Mouse (Mus musculus) heart, embryonic 13.5 days (tissue): Measurements from ENCODE around the gene Rassf10. TPM values are rescaled to one million over a fixed set of nuclear protein-coding genes. Genes with fewer than 3 reads are reported as not detected.
A peak's percentile ranks its signal among the peaks of the same experiment; 100 is the strongest.
"Not testable (repeated sequence)": the region's sequence is repeated elsewhere in the genome, so short reads cannot be mapped to it uniquely, and the experiment has no call there.

Experiments used
- ATAC-seq: fragments of 200-750 bp; cut with Nextera tagmentation; 2 replicates; pipeline ENCODE4 v1.8.0; 2017; ENCODE audit warnings: moderate TSS enrichment; ENCODE audit not compliant: insufficient number of reproducible peaks, low FRiP score, low TSS enrichment; ENCODE audit errors: extremely low read depth
- H3K27ac ChIP-seq: fragments of 300-500 bp; sonication (generic); replicated peaks from 2 replicates; pipeline ENCODE4 v1.5.1; 2015; ENCODE audit warnings: moderate library complexity, mild to moderate bottlenecking, inconsistent platforms
- H3K27me3 ChIP-seq: fragments of 300-500 bp; sonication (generic); replicated peaks from 2 replicates; pipeline ENCODE4 v1.6.1; 2015; ENCODE audit warnings: mild to moderate bottlenecking, inconsistent platforms
- H3K36me3 ChIP-seq: fragments of 300-500 bp; sonication (generic); 2 replicates; pipeline ENCODE4 v1.6.1; 2015; ENCODE audit warnings: mild to moderate bottlenecking, inconsistent platforms
- H3K4me1 ChIP-seq: fragments of 300-500 bp; sonication (generic); 2 replicates; pipeline ENCODE4 v1.6.1; 2015; ENCODE audit warnings: inconsistent platforms
- H3K4me2 ChIP-seq: fragments of 300-500 bp; sonication (generic); 2 replicates; pipeline ENCODE4 v1.6.1; 2015; ENCODE audit warnings: inconsistent platforms, mild to moderate bottlenecking, moderate library complexity
- H3K4me3 ChIP-seq: fragments of 300-500 bp; sonication (generic); 2 replicates; pipeline ENCODE4 v1.5.1; 2015; ENCODE audit warnings: moderate library complexity, mild to moderate bottlenecking, inconsistent platforms
- H3K9ac ChIP-seq: fragments of 300-500 bp; sonication (generic); 2 replicates; pipeline ENCODE4 v1.6.1; 2015; ENCODE audit warnings: inconsistent platforms, mild to moderate bottlenecking, moderate library complexity
- H3K9me3 ChIP-seq: fragments of 300-500 bp; sonication (generic); 2 replicates; pipeline ENCODE4 v1.6.1; 2016; ENCODE audit warnings: inconsistent platforms
- WGBS: fragments of 180-500 bp; shearing (Covaris S2); methylation state at CpG from one replicate; pipeline ENCODE4 v1.1.7; 2015; ENCODE audit warnings: mixed read lengths; 5-methylcytosine and 5-hydroxymethylcytosine counted together
- polyA plus RNA-seq: library from polyadenylated mRNA; unstranded; fragments of >200 nt; fragmentation: Nextera tagmentation; extraction: Ambion mirVana; gene quantifications from 2 replicates; pipeline ENCODE4 v1.2.1, GENCODE M21; 2015

The Rassf10 gene
- polyA plus RNA-seq, 1 experiment from 2014 or later, result 3.7 TPM

DNA sequence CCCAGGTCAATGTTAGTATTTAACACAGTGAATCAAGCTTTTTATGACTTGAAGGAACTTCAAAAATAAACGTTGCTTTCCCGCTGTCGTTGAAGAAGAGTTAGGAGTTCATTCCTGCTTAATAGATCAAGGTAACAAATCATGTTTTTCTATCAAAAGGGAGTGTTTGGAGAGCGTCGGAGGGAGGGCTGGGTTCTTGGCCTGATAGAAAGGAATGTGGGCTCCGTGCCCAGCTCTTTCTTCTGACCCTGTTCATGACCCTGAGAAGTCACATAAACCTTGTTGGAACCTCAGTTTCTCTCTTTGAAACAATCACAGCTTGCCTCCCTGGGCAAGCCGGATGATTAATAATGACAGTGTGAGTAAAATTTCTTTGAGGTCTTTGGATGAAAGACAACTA is 23.1 kb upstream of the Rassf10 start:
- Histone ChIP-seq H3K27ac (no peak overlapping the region), H3K4me2 (no peak overlapping the region), H3K36me3 (no peaks in the 10 kb centered on the region), H3K27me3 (0 out of 2 replicates have a peak, but pooled peaks cover 2% of the 10 kb centered on the region), H3K4me1 (peaks cover 11% of the 10 kb centered on the region), H3K9me3 (no peaks in the 10 kb centered on the region), H3K9ac (no peak overlapping the region), H3K4me3 (no peak overlapping the region)
- whole genome bisulfite sequencing, result 26% methylated on average over 7 of the region's 7 CpGs
- no peak for ATAC-seq

DNA sequence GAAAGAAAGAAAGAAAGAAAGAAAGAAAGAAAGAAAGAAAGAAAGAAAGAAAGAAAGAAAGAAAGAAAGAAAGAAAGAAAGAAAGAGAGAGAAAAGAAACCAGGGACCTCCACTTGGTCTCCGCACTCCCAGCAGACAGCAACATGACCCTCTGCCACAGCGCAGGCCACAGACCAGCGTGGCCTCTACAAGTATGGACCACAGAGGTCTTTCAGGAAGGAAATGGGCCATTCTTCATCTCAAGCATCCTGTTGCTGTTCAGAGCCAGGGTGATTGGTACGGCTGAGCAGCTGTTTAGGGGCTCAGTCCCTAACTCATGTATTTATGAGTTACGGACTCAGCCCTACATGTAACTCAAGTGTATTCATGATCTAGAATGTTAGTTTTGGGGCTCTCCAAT is 17.9 kb upstream of the Rassf10 start:
- not testable (repeated sequence) for ATAC-seq, H3K27ac ChIP-seq, H3K4me1 ChIP-seq

DNA sequence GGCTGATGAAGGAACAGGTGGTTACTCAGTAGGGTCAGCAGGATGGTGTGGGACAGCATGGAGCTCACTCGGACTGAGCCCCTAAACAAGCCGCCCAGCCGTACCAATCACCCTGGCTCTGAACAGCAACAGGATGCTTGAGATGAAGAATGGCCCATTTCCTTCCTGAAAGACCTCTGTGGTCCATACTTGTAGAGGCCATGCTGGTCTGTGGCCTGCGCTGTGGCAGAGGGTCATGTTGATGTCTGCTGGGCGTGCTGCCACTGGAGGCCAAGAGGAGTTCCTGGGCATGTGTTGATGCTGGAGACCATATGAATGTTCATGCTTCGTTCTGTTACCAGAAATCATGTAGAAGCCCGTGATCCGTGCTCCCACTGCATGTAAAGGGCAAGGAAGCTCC is 16.7 kb upstream of the Rassf10 start:
- no peak for ATAC-seq
- Histone ChIP-seq H3K9me3 (no peaks in the 10 kb centered on the region), H3K36me3 (no peaks in the 10 kb centered on the region), H3K4me2 (no peak overlapping the region), H3K27me3 (0 out of 2 replicates have a peak, but pooled peaks cover 6% of the 10 kb centered on the region), H3K27ac (no peak overlapping the region), H3K9ac (no peak overlapping the region), H3K4me1 (no peaks in the 10 kb centered on the region), H3K4me3 (no peak overlapping the region)
- WGBS, result 84% methylated on average over 8 of the region's 8 CpGs

More for the DNA sequence above, 17.9 kb upstream of the Rassf10 start:
- 72% methylated on average over 5 of the region's 5 CpGs for WGBS
- H3K9me3 ChIP-seq, H3K9ac ChIP-seq, H3K27me3 ChIP-seq, H3K4me2 ChIP-seq, H3K36me3 ChIP-seq, H3K4me3 ChIP-seq: not testable (repeated sequence)

DNA sequence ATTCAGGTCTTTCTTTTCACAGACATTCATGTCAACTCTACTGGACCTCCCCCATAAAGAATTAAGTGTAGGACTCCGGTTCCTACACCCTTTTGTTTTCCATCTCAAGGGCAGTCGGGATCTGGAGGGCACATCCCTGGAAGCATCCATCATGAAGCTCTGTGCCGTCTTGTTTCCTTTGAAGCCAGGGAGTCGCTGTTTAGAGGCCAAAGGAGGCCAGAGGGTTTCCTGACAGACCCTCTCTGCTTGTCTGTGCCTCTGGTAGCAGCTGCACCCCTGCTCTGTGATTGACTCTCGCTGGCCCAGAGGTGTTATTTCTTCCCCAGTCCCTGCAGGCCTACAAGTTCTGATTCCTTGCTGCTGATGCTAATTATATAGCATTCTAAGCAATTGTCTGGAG is 14.8 kb upstream of the Rassf10 start:
- no peaks in the 10 kb centered on the region for H3K4me1 ChIP-seq
- 0 out of 2 replicates have a peak, but pooled peaks cover 4% of the 10 kb centered on the region for H3K27me3 ChIP-seq
- no peak overlapping the region for H3K4me2 ChIP-seq
- 37% methylated on average over 5 of the region's 5 CpGs for WGBS
- H3K9me3 ChIP-seq, result no peaks in the 10 kb centered on the region
- no peak overlapping the region for H3K9ac ChIP-seq
- H3K4me3 ChIP-seq, result no peak overlapping the region
- H3K36me3 ChIP-seq, result no peaks in the 10 kb centered on the region
- no peak overlapping the region for H3K27ac ChIP-seq
- no peak for ATAC-seq

DNA sequence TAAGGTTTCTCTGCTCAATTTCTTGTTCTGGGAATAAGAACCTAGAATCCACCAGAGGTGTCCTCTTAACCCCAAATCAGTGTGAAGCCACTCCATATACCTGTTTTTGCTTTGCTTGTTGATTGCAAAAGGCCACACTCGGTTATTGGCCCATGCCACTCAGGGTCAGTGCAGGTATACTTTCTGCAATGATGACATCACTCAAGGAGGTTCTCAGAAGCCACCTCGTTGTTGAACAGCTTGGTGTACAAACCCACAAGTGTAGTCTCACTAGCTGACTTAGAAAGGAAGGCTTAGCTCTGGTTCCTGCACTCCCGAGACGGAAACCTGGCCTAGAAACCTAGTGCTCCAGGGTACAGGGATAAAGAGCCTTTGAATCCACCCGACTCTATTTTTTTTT is 11.2 kb upstream of the Rassf10 start:
- Histone ChIP-seq H3K9ac (no peak overlapping the region), H3K27ac (no peak overlapping the region), H3K4me3 (no peak overlapping the region), H3K9me3 (no peaks in the 10 kb centered on the region), H3K4me2 (no peak overlapping the region), H3K36me3 (no peaks in the 10 kb centered on the region), H3K27me3 (peaks cover 4% of the 10 kb centered on the region; the same call in 1 of the 2 replicates), H3K4me1 (no peaks in the 10 kb centered on the region)
- 73% methylated on average over 5 of the region's 5 CpGs for WGBS
- no peak for ATAC-seq

DNA sequence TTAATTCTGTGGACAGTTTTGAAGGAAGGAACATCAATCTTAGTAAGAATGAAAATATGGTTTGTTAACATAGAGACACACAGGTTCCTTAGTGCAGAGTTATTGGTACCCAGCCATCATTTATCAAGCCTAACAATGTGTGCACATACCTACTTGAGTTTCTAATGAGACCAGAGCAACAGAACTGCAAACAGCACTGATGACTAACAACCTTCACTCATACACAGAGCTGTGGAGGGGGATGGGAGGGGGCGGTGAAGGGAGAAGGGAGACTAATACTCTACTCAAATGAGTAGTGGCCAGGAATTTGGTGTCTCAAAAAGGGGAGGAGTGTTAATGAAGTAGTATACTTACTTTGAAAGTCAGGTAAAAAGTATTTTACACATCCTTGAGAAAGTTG is 10.7 kb upstream of the Rassf10 start:
- 82% methylated on average over 1 of the region's 1 CpGs for WGBS
- no peaks in the 10 kb centered on the region for H3K36me3 ChIP-seq
- no peaks in the 10 kb centered on the region for H3K4me1 ChIP-seq
- H3K9me3 ChIP-seq, result no peaks in the 10 kb centered on the region
- no peak for ATAC-seq
- H3K27me3 ChIP-seq, result peaks cover 4% of the 10 kb centered on the region; the same call in 1 of the 2 replicates
- H3K4me2 ChIP-seq, result no peak overlapping the region
- H3K9ac ChIP-seq, result no peak overlapping the region
- no peak overlapping the region for H3K4me3 ChIP-seq
- no peak overlapping the region for H3K27ac ChIP-seq

DNA sequence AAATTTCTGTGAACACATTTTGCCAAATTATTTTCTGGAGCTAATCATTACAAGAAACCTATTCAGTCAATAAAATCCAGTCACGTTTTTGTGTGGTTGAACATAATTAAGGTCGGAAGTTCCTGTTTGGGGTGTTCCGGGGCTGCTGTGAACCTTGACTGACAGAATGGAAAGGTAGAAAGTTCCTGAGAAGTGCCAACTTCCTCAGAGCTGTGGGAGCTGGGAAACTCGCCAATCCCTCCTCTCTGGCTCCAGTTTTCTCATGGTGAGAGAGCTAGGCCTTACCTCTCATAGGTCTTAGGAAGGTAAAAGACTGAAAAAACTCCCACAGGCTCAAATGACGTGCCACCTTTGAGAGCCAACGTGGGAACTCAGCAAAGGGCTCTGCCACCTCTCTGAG is 7.1 kb upstream of the Rassf10 start:
- no peak overlapping the region for H3K27ac ChIP-seq
- 50% methylated on average over 6 of the region's 6 CpGs for WGBS

DNA sequence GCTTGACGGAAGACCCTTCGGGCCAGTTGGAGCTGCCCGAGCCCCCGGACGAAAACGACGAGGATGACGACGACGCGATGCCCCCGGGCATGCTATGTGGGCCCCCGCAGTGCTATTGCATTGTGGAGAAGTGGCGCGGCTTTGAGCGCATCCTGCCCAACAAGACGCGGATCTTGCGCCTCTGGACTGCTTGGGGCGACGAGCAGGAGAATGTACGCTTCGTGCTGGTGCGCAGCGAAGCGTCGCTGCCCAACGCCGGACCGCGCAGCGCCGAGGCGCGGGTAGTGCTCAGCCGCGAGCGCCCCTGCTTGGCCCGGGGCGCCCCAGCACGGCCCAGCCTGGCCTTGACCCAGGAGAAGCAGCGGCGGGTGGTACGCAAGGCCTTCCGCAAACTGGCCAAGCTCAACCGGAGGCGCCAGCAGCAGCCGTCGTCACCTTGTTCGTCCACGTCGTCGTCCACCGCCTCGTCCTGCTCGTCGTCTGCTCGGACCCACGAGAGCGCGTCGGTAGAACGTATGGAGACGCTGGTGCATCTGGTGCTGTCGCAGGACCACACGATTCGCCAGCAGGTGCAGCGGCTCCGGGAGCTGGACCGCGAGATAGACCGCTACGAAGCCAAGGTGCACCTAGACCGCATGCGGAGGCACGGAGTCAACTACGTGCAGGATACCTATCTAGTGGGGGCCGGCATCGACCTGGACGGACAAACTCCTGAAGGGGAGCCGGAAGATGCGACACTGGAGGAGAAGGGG is 765 bp downstream of the Rassf10 start:
- peaks cover 28% of the 10 kb centered on the region for H3K4me1 ChIP-seq
- peak overlapping the region; percentile 83 for H3K9ac ChIP-seq
- under 1% methylated on average over 82 of the region's 82 CpGs for WGBS
- peak overlapping the region; percentile 65 for H3K4me3 ChIP-seq
- H3K27ac ChIP-seq, result peak overlapping the region; percentile 63
- H3K36me3 ChIP-seq, result no peaks in the 10 kb centered on the region
- H3K4me2 ChIP-seq, result peak overlapping the region; percentile 97
- no peaks in the 10 kb centered on the region for H3K9me3 ChIP-seq
- H3K27me3 ChIP-seq, result peaks cover 58% of the 10 kb centered on the region
- ATAC-seq, result no peak

More for the DNA sequence above, 7.1 kb upstream of the Rassf10 start:
- Histone ChIP-seq H3K36me3 (no peaks in the 10 kb centered on the region), H3K9me3 (no peaks in the 10 kb centered on the region), H3K4me2 (no peak overlapping the region), H3K4me1 (no peaks in the 10 kb centered on the region), H3K27me3 (peaks cover 10% of the 10 kb centered on the region), H3K9ac (no peak overlapping the region), H3K4me3 (no peak overlapping the region)
- ATAC-seq, result no peak

DNA sequence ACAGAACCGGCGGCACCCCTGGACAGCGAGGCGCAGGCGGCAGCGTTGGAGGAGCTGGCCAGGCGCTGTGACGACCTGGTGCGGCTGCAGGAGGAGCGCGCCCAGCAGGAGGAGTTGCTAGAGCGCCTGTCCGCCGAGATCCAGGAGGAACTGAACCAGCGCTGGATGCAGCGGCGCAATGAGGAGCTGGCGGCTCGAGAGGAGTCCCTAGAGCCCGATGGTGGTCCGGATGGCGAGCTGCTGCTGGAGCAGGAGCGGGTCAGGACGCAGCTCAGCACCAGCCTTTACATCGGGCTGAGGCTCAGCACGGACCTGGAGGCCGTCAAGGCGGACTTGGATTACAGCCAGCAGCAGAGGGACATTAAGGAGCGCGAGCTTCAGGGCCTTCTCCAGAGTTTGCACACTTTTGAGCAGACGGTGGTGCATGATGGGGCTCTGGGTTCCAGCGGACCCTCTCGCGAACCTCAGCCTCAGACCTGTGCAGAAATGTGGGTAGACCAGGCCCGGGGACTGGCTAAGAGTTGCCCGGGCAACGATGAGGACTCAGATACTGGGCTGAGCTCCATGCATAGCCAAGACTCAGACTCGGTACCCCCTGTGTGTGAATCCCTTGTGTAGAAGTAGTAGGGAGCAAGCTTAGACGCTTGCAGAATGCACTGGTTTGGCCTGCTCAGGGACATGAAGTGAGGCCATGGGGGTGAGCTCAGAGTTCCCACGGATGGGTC is 1.5 kb downstream of the Rassf10 start:
- H3K4me1 ChIP-seq, result peaks cover 28% of the 10 kb centered on the region
- peaks cover 57% of the 10 kb centered on the region for H3K27me3 ChIP-seq
- H3K27ac ChIP-seq, result peak overlapping the region; percentile 63
- H3K4me2 ChIP-seq, result peak overlapping the region; percentile 97
- WGBS, result 3% methylated on average over 40 of the region's 40 CpGs
- H3K9me3 ChIP-seq, result no peaks in the 10 kb centered on the region
- ATAC-seq, result no peak; the same call in 1 of the 2 replicates
- peak overlapping the region; percentile 83 for H3K9ac ChIP-seq
- H3K36me3 ChIP-seq, result no peaks in the 10 kb centered on the region
- peak overlapping the region; percentile 65 for H3K4me3 ChIP-seq

DNA sequence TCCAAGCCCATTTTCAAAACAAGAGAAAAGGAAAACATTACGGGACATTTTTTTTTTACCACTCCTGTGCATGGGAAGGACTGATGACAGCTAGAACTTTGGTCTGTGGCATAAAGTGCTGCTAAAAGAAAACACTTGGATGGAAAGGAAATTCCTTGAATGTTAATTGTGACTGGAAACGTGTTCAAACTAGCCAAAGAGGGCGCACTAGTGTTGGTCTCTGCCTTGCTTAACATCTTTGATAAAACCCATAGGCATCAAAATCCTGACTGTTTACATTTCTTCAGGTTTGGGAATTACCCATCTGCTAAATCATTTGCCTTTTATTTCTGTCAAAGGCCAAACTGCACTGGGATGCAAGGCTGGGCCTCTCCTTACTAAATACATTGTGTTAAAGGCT is 2.2 kb downstream of the Rassf10 start:
- Histone ChIP-seq H3K4me3 (peak overlapping the region; percentile 65), H3K36me3 (no peaks in the 10 kb centered on the region), H3K27me3 (peaks cover 52% of the 10 kb centered on the region), H3K27ac (peak overlapping the region; percentile 63), H3K4me1 (peaks cover 28% of the 10 kb centered on the region), H3K9me3 (no peaks in the 10 kb centered on the region), H3K9ac (peak overlapping the region; percentile 83), H3K4me2 (peak overlapping the region; percentile 97)
- WGBS, result 28% methylated on average over 3 of the region's 3 CpGs
- ATAC-seq, result no peak

DNA sequence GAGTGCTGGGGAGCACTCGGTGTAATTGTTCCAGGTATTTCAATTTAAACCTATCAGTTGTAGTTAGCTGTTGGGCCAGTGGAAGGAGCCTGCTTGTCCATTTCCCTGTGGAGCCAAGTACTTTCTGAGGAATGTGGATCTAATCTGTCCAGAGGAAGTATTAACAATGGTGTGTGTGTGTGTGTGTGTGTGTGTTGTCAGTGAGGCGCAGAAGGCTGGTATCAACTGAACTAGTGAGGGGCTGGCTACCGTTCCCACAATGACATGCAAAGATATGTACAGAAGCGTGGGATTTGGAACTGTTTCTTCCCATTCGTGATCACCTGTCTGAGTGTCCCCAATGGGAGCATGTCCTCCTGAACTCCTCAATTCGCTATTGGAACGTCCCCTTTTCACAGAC is 3.2 kb downstream of the Rassf10 start:
- Histone ChIP-seq H3K9ac (peak overlapping the region; percentile 53; the same call in 1 of the 2 replicates), H3K36me3 (no peaks in the 10 kb centered on the region), H3K4me1 (peaks cover 28% of the 10 kb centered on the region), H3K27ac (peak overlapping the region; percentile 33), H3K27me3 (peaks cover 52% of the 10 kb centered on the region), H3K4me3 (peak overlapping the region; percentile 65), H3K9me3 (no peaks in the 10 kb centered on the region), H3K4me2 (peak overlapping the region; percentile 97)
- no peak for ATAC-seq
- 45% methylated on average over 7 of the region's 7 CpGs for WGBS
